23 mouse cellular contexts compared by ENCODE assay signal in genomic region chr8:113176591-113176990, GRCm38 (mm10).
DNase-seq lines count a peak whose midpoint lies in the region; ATAC-seq and TF ChIP-seq lines count a peak whose summit lies in the region.
"Had no signal": no experiment of that assay in that cellular context is flagged by ENCODE, and none has a peak within 500 bp of the region (broad histone marks: within the 10 kb centered on the region; RNA-seq: fewer than 3 reads in every experiment).

No protein-coding gene starts in this region.

- 0 out of 2 replicates have a peak, but pooled peaks have one; percentile 43 for ATAC-seq in hindbrain, embryonic 11.5 days (ENCODE audit: low FRiP score)
- ATAC-seq in midbrain, embryonic 14.5 days (ENCODE audit: low FRiP score, low TSS enrichment) = 0 out of 2 replicates have a peak, but pooled peaks have one; percentile 17
- ATAC-seq in midbrain, embryonic 16.5 days = no peak
- 0 out of 2 replicates have a peak, but pooled peaks have one; percentile 38 for ATAC-seq in hindbrain, embryonic 15.5 days (ENCODE audit: low FRiP score, low read depth)

- H3K27ac ChIP-seq in hindbrain, embryonic 11.5 days (ENCODE audit: low read depth, low read length) = no peak overlapping the region
- H3K27ac ChIP-seq in hindbrain, embryonic 10.5 days = no peak overlapping the region
- no peak overlapping the region for H3K27ac ChIP-seq in midbrain, embryonic 14.5 days (replicated peaks; ENCODE audit: low read depth, low read length)
- H3K27ac ChIP-seq in midbrain, embryonic 16.5 days (ENCODE audit: low read length) = no peak overlapping the region
- H3K27ac ChIP-seq in hindbrain, embryonic 15.5 days (replicated peaks) = no peak overlapping the region
- no peak overlapping the region for H3K27ac ChIP-seq in kidney, adult 2 months (ENCODE audit: insufficient read depth, low read depth, low read length)
- H3K27ac ChIP-seq: embryonic facial prominence, embryonic 13.5 days; heart, embryonic 10.5 days; heart, embryonic 15.5 days; kidney, postnatal 0 days; limb, embryonic 13.5 days; lung, embryonic 15.5 days; midbrain, embryonic 10.5 days had no signal

- no peaks in the 10 kb centered on the region for H3K36me3 ChIP-seq in hindbrain, embryonic 11.5 days (ENCODE audit: control insufficient read depth, insufficient read depth, low read length)
- no peaks in the 10 kb centered on the region for H3K36me3 ChIP-seq in hindbrain, embryonic 10.5 days
- H3K36me3 ChIP-seq in midbrain, embryonic 14.5 days (ENCODE audit: control insufficient read depth, insufficient read depth, low read length) = no peaks in the 10 kb centered on the region
- H3K36me3 ChIP-seq in midbrain, embryonic 16.5 days (ENCODE audit: control insufficient read depth, insufficient read depth, low read length) = no peaks in the 10 kb centered on the region
- H3K36me3 ChIP-seq in hindbrain, embryonic 15.5 days = no peaks in the 10 kb centered on the region
- no peaks in the 10 kb centered on the region for H3K36me3 ChIP-seq in kidney, adult 2 months (ENCODE audit: control insufficient read depth, insufficient read depth, low read length)
- H3K36me3 ChIP-seq: embryonic facial prominence, embryonic 13.5 days; heart, embryonic 10.5 days; heart, embryonic 15.5 days; limb, embryonic 13.5 days; lung, embryonic 15.5 days; midbrain, embryonic 10.5 days had no signal

- H3K9ac ChIP-seq in hindbrain, embryonic 11.5 days (ENCODE audit: low read depth, low read length) = no peak overlapping the region
- no peak overlapping the region for H3K9ac ChIP-seq in midbrain, embryonic 14.5 days (replicated peaks; ENCODE audit: low read length)
- no peak overlapping the region for H3K9ac ChIP-seq in midbrain, embryonic 16.5 days (ENCODE audit: low read depth, low read length)
- H3K9ac ChIP-seq in hindbrain, embryonic 15.5 days = no peak overlapping the region
- H3K9ac ChIP-seq: embryonic facial prominence, embryonic 13.5 days; heart, embryonic 15.5 days; limb, embryonic 13.5 days; lung, embryonic 15.5 days had no signal

- TF ChIP-seq CTCF in kidney, adult 2 months (conservative IDR thresholded peaks at IDR 0.05; ENCODE audit: insufficient read depth, insufficient read length, low read depth, low read length) = no peak

- H3K4me2 ChIP-seq in hindbrain, embryonic 11.5 days (replicated peaks; ENCODE audit: low read depth, low read length) = no peak overlapping the region
- no peak overlapping the region for H3K4me2 ChIP-seq in midbrain, embryonic 14.5 days (ENCODE audit: low read length)
- no peak overlapping the region for H3K4me2 ChIP-seq in midbrain, embryonic 16.5 days (ENCODE audit: low read length)
- no peak overlapping the region for H3K4me2 ChIP-seq in hindbrain, embryonic 15.5 days
- H3K4me2 ChIP-seq: embryonic facial prominence, embryonic 13.5 days; heart, embryonic 15.5 days; limb, embryonic 13.5 days; liver, embryonic 11.5 days; lung, embryonic 15.5 days had no signal

- H3K4me1 ChIP-seq in hindbrain, embryonic 11.5 days (replicated peaks; ENCODE audit: control insufficient read depth, insufficient read depth, low read length) = no peaks in the 10 kb centered on the region
- no peaks in the 10 kb centered on the region for H3K4me1 ChIP-seq in hindbrain, embryonic 10.5 days (replicated peaks)
- H3K4me1 ChIP-seq in midbrain, embryonic 14.5 days (ENCODE audit: control insufficient read depth, insufficient read depth, low read length) = peaks cover 7% of the 10 kb centered on the region; the same call in 1 of the 2 replicates
- H3K4me1 ChIP-seq in midbrain, embryonic 16.5 days (ENCODE audit: control insufficient read depth, insufficient read depth, low read length) = no peaks in the 10 kb centered on the region
- no peaks in the 10 kb centered on the region for H3K4me1 ChIP-seq in hindbrain, embryonic 15.5 days (replicated peaks)
- H3K4me1 ChIP-seq in kidney, adult 2 months (ENCODE audit: control insufficient read depth, insufficient read depth, low read length) = no peaks in the 10 kb centered on the region
- H3K4me1 ChIP-seq: embryonic facial prominence, embryonic 13.5 days; heart, embryonic 10.5 days; heart, embryonic 15.5 days; limb, embryonic 13.5 days; lung, embryonic 15.5 days had no signal

- no peak overlapping the region for H3K4me3 ChIP-seq in hindbrain, embryonic 11.5 days (ENCODE audit: low read depth, low read length)
- H3K4me3 ChIP-seq in hindbrain, embryonic 10.5 days = no peak overlapping the region
- H3K4me3 ChIP-seq in midbrain, embryonic 14.5 days (replicated peaks; ENCODE audit: low read depth, low read length) = no peak overlapping the region
- no peak overlapping the region for H3K4me3 ChIP-seq in midbrain, embryonic 16.5 days (ENCODE audit: low read depth, low read length)
- no peak overlapping the region for H3K4me3 ChIP-seq in hindbrain, embryonic 15.5 days
- H3K4me3 ChIP-seq in kidney, adult 2 months (ENCODE audit: insufficient read depth, low read depth, low read length) = no peak overlapping the region
- H3K4me3 ChIP-seq: embryonic facial prominence, embryonic 13.5 days; heart, embryonic 10.5 days; heart, embryonic 15.5 days; limb, embryonic 13.5 days; lung, embryonic 15.5 days; midbrain, embryonic 10.5 days had no signal

- H3K27me3 ChIP-seq in hindbrain, embryonic 11.5 days (ENCODE audit: control insufficient read depth, insufficient read depth, low read length) = no peaks in the 10 kb centered on the region
- H3K27me3 ChIP-seq in hindbrain, embryonic 10.5 days (ENCODE audit: insufficient read depth, poor library complexity, severe bottlenecking) = no peaks in the 10 kb centered on the region
- H3K27me3 ChIP-seq in midbrain, embryonic 14.5 days (ENCODE audit: control insufficient read depth, insufficient read depth, low read length) = no peaks in the 10 kb centered on the region
- H3K27me3 ChIP-seq in midbrain, embryonic 16.5 days (ENCODE audit: control insufficient read depth, insufficient read depth, low read depth, low read length) = no peaks in the 10 kb centered on the region
- H3K27me3 ChIP-seq in hindbrain, embryonic 15.5 days = no peaks in the 10 kb centered on the region
- H3K27me3 ChIP-seq in kidney, adult 2 months (replicated peaks; ENCODE audit: control insufficient read depth, insufficient read depth, low read length) = no peaks in the 10 kb centered on the region
- H3K27me3 ChIP-seq: embryonic facial prominence, embryonic 13.5 days; heart, embryonic 15.5 days; limb, embryonic 13.5 days; lung, embryonic 15.5 days had no signal

- no peaks in the 10 kb centered on the region for H3K9me3 ChIP-seq in hindbrain, embryonic 11.5 days (ENCODE audit: control insufficient read depth, low read length)
- no peaks in the 10 kb centered on the region for H3K9me3 ChIP-seq in hindbrain, embryonic 10.5 days
- no peaks in the 10 kb centered on the region for H3K9me3 ChIP-seq in midbrain, embryonic 14.5 days (ENCODE audit: control insufficient read depth, low read length)
- no peaks in the 10 kb centered on the region for H3K9me3 ChIP-seq in midbrain, embryonic 16.5 days (replicated peaks; ENCODE audit: control insufficient read depth, low read length, poor library complexity, severe bottlenecking)
- H3K9me3 ChIP-seq in hindbrain, embryonic 15.5 days = no peaks in the 10 kb centered on the region
- H3K9me3 ChIP-seq: embryonic facial prominence, embryonic 13.5 days; heart, embryonic 10.5 days; heart, embryonic 15.5 days; limb, embryonic 13.5 days; lung, embryonic 15.5 days; midbrain, embryonic 10.5 days had no signal

- DNase-seq in hindbrain, embryonic 11.5 days (ENCODE audit: low spot score) = no peak
- DNase-seq in hindbrain, embryonic 10.5 days (ENCODE audit: low spot score) = no peak
- DNase-seq in midbrain, embryonic 14.5 days = peak; percentile 17
- DNase-seq in kidney, adult 2 months = no peak
- DNase-seq in frontal cortex, postnatal 36 days (ENCODE audit: low spot score in 2 of 2) = no peak
- DNase-seq: adrenal gland, postnatal 14 days; cerebellum, adult 11-12 months; cerebellum, postnatal 10 days; gastrocnemius, postnatal 25 days; heart, adult 11 months; kidney, adult 11 months; kidney, postnatal 4 days; thymus, postnatal 4 days had no signal

- no peak for TF ChIP-seq POLR2A in kidney, adult 2 months (IDR thresholded peaks at IDR 0.05; ENCODE audit: low read depth, low read length)

- 83% methylated on average over 1 of the region's 1 CpGs for WGBS in hindbrain, embryonic 11.5 days
- WGBS in hindbrain, embryonic 10.5 days = 78% methylated on average over 1 of the region's 1 CpGs
- WGBS in midbrain, embryonic 14.5 days = 27% methylated on average over 1 of the region's 1 CpGs
- WGBS in midbrain, embryonic 16.5 days = 17% methylated on average over 1 of the region's 1 CpGs
- WGBS in hindbrain, embryonic 15.5 days = 49% methylated on average over 1 of the region's 1 CpGs
- WGBS in kidney, adult 2 months = 88% methylated on average over 1 of the region's 1 CpGs
